Mouse (Mus musculus): ENCODE measurements around the gene Pfdn6. TPM values are rescaled to one million over a fixed set of nuclear protein-coding genes. Genes with fewer than 3 reads are reported as not detected.

The Pfdn6 gene
- total RNA-seq, 4 experiments from 2014 or later, result 74.1 to 119 (median 79.6) TPM

DNA sequence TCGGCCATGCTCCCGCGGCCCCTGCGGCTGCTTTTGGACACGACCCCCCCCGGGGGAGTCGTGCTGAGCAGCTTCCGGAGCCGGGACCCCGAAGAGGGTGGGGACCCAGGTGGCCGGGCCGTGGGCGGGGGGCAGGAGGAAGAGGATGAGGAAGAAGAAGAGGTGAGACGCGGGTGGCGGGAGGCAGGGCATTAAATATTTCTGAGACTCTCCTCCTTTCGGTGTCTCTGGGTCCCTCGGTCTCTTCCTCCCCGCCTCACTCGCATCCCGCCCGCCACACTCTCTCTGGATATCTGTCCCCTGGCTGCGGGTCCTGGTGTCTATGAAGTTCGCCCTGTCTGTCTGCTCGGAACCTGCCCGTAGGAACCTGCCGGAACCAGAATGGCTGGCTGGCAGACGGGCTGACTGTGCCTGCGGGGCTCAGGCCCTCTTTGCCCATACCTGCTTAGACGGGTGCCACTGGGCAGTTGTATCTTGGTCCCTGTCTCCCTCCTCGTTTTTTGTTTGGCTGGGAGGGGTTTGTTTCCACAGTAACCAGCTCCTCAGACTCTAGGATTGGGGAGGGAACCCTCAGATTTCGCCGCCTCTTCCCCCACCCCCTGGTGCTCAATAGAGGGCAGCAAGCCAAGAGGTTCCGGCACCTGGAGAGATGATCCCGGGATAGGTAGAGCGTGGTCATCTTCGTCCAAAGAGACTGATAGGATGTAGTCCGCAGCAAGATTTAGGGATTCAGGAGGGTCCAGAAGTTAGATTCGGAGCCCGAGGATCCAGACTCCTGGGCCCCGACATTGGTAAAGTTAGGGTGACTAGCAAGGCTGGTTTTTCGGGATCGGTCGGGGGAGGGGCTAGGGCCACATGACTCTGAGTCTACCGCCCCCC is 9.6 kb downstream of the Pfdn6 start:
- peak; percentile 72 for DNase-seq

DNA sequence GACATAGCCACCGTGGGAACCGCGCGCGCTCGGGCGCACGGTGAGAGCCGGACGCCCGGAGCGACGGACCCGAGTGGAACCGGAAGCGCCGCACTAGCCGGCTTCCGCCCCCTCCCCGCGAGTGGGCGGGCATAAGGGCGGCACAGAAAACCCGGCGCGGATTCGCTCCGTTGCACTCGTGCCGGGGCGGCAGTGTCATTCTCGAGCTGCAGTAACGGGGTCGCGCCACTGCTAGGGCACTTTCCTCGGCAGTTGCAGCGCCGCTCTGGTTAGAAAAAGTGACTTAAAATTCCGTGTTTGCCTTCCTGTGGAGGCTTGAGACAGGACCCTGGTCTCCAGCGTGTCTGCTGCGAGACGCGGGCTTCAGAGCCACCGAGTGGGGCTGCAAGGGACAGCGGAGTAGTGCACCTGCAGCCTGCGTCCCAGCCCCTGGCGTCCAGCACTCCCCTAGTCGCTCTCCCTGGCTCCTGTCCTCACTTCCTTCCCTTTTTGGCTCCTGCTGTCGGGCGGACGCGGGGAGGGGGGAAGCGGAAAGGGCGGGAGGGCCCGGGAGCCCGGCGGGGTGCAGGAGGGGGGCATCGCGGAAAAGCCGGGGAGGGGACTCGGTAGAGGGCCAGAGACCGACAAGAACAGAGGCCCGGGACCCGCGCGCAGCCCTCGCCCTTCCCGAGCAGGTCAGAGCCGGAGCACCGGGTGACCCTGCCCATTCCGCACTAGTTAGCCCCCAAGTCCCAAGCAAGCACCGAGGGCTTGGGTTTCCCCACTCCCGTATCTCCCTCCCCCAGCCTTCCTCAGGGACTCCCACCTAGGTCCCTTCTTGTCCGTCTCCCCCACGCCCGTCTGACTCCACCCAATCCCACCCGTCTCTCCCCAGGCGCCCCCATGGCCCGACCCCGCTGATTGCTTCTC is 10.5 kb downstream of the Pfdn6 start, which contains the start of gene Rgl2:
TSS of gene Rgl2 (plus strand) at position 173 of the 909 bp plus-strand sequence.
- peak; percentile 80 for DNase-seq

DNA sequence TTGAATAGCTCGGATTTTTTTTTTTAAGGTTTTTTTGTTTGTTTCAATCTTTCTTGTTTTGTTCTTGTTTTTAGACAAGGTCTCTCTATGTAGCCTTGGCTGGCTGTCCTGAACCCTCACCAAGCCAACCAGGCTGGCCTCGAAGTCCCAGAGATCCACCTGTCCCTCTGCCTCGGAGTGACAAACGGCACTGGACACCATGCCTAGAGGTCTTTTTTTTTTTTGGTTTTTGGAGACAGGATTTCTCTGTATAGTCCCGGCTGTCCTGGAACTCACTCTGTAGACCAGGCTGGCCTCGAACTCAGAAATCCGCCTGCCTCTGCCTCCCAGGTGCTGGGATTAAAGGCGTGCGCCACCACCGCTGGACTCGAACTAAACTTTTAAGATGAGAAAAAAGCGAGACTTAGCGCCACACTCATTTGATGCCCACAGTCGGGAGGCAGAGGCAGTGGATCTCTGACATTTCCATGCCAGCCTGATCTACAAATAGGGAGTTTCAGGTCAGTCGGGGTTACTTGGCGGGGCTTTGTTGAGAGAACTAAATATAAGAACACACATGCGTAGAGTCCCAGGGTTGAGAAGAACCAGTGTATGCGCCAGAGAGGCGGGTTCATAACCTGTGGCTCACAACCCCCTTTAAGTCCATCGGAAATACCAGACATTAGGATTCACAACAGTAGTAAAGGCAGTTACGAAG is 11.7 kb downstream of the Pfdn6 start:
- DNase-seq, result no peak

DNA sequence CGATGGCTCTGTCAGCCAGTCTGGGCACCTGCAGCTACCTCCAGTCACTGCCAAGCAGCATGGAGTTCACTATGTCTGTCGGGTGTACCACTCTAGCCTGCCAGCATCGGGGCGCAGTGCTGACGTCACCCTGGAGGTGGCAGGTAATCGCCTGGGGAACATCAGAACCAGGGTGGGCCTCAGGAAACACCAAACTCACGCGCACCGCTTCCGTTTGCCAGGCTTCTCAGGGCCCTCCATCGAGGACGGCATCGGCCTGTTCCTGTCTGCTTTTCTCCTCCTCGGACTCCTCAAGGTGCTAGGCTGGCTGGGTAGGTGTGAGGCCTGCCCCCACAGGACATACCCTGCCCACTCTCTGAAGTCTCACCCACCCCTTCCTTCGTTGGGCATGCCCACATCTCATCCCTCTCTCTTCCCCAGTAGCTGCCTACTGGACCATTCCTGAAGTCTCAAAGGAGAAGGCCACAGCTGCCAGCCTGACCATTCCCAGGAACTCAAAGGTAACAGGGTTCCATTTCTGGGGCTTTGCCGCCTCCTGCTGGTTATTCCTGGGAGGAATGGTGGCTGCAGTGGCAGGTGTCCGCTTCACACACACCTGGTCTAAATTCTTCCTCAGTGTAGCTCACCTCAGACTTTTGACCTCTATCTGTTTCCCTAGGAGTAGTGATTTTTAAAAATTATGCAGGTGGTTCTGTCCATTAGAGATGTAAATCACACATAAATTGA is 13.8 kb downstream of the Pfdn6 start:
- no peak for DNase-seq

DNA sequence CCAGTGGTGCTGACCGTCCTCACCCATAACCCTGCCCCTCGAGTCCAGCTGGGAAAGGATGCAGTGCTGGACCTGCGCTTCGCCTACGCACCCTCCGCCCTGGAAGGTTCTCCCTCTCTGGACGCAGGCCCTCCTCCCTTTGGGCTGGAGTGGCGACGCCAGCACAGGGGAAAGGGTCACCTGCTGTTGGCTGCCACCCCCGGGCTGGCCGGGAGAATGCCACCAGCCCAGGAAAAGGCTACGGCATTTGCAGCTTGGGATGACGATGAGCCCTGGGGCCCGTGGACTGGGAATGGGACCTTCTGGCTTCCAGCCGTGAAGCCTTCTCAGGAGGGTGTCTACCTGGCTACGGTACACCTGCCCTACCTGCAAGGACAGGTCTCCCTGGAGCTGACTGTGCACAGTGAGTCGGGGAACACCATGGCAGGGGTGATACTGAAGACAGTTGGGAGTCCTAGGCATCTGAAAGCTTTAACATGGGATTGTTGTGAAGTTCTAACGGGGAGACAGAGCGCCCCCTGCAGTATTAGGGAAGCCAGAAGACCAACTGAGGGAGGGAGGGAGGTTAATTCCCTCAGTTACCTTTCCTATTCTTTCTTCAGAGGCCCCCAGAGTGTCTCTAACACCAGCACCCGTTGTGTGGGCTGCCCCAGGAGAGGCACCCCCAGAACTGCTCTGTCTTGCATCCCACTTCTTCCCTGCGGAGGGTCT is 14.6 kb downstream of the Pfdn6 start:
- DNase-seq, result no peak

DNA sequence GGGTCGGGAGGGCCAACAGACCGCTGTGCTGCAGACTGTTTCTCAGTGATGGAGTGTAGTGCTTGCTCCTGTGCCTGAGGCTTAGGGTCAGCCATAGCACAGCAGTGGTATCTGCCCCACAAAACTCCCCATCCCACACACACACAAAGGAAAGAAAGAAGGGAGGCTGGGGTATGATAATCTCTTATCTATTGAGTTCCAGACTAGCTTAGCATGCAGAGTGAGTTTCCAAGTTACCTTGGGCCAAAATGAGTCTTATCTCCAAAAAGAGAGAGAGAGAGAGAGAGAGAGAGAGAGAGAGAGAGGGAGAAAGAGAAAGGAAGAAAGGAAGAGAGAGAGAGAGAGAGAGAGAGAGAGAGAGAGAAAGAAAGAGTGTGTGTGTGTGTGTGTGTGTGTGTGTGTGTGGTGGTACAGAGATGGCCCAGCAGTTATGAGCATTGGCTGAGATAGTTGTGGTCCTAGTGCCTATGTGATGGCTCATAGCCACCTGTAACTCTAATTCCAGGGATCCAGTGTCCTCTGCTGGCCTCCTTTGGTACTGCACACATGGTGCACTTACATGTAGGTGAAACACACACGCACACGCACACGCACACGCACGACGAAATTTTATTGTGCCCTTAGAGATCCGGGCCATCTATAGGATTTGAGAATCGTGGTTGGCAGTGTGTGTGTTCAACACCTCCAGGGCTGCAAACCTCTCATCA is 15.4 kb downstream of the Pfdn6 start:
- DNase-seq, result no peak

DNA sequence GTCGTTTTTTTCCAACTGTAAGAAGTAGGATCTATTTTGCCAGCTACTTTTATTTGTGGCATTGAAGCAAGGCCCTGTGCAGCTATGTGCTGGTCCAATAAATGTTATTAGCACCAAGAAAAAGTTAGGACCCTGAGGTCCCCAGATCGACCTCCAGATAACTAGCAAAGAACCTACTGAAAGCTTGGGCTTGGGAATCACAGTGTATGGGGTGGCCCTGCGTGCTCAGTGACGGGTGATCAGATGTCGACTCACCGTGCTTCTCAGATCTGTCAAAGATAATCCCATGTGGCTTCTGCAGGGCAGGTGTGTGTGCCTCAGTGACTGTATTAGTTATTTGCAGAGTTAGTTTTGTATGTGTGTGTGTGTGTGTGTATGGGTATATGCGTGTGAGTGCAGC is 18.8 kb downstream of the Pfdn6 start:
- DNase-seq, result no peak

DNA sequence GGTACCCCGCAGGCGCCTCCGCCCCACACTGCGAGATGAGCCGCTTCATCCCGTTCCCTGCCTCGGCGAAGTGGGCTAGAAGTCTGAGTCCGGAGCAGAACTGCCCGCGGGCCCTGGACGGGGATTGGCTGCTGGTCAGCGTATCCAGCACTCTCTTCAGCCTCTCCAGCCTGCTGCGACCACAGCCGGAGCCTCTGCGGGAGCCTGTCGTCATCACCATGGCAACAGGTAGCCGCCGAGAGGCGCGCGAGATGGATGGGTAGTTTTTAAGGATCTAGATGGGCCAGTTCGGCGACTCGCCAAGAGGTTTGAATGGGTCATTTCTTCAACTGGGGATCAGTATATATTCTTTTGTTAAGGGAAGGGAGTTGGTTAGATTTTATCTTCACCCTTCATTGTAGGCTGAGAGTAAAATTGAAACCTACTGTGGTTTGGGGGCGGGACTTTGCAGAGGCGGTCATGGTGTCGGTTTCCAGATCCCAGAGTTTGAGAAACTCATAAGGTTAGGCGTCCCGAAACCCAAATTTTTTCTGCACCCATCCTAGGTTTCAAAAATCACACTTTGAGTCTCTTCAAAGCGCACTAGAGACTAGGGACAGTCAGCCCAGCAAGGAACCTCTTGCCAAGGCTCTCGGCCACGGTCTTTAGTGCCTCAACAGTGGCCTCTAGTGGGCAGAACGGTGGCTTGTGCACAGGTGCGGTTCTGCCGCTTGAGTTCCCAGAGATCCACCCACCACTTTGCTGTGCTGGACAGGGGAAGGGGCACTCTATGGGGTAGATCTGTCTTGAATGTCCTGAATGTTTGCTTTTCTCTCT is 19.7 kb downstream of the Pfdn6 start:
- peak; percentile 79 for DNase-seq

DNA sequence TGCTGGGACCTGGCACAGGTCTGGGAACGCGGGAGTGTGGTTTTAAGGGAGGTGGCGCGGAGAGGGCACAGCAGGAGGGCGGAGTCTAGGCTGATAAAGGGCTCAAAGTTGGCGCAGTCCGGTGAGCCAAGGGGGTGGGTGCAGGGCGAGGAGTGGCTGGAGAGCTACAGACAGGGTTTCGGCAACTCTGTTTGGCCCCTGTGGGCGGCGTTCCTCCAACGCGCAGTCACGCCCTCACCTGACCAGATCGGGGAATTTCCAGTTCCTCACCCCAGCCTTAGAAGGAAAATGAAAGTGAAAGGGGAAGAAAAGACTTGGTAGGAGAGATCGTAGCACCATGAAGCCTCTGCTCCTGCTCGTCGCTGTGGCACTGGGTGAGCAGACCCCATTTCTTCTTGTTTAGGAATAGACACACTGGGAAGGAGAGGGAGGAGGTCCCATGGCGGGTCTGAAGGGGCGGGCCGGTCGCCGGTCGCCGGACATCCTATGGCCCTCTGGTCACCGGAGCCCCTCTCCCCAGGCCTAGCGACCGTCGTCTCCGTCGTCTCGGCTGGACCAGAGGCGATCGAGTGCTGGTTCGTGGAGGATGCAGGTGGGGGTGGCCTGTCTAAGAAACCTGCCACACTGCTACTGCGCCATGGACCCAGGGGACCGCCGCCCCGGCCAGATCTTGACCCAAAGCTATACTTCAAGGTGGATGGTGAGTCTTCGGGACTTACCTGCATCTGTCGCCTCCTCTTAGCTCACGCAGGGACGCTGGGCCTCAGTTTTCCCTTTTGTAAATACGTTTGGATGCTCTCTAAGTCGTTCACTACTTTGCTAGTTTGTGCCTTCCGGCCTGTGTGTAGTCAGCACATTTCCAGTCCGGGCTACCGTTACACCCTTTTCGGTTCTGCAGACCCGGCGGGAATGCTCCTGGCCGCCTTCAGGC is 20.5 kb downstream of the Pfdn6 start:
- peak; percentile 90 for DNase-seq

DNA sequence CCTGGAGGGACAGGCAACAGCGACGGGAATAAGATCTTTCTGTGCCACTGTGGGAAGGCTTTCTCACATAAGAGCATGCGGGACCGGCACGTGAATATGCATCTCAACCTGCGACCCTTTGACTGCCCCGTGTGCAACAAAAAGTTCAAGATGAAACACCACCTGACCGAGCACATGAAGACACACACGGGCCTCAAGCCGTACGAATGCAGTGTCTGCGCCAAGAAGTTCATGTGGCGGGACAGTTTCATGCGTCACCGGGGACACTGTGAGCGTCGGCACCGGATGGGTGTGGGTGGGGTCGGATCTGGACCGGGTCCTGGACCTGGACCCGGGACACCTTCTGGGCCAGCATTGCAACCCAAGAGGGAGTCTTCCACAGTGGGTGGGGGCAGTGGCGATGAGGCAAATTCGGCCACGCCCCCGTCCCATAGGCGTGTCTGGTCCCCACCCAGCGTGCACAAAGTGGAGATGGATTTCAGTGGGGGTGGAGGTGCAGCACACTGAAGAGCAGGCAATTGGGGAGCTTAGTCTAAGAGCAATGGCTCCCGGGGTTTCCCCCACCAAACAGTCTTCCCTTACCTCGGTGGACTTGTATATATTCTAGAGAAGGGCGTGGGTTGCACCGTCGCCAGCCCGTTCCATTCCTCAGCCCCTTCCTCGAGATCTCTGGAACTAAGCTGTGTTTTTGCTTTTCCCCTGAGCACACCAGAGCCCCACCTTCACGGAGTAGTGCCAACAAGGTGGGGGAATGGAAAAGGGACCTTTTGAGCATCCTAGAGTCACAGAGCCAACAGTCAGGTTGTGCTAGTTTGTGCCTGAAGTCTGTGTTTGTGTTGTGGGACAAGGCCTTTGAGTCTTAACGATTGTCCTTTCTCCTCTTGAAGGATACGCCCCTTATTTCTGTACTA is 21.6 kb downstream of the Pfdn6 start:
- no peak for DNase-seq

DNA sequence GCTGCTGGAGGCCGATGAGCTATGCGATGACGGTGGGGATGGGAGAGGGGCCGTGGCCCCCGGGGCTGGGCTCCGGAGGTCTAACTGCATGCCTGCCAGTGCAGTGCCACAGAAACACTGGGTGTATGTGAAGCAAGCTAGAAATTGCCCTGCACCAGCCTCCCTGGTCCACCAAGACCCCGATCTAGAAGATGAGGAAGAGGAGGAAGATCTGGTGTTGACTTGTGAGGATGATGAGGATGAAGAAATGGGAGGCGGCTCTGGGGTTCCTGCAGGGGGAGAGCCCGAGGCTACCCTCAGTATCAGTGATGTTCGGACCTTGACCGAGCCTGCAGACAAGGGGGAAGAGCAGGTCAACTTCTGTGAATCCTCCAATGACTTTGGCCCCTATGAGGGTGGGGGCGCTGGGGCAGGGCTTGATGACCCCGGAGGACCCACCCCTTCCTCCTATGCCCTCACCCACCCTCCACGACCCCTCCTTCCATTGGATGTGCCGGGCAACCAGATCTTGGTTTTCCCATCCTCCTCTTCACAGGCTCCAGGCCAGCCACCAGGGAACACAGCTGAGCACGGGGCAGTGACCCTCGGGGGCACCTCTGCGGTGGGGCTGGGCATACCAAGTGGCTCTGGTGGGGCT is 22.4 kb downstream of the Pfdn6 start:
- no peak for DNase-seq

DNA sequence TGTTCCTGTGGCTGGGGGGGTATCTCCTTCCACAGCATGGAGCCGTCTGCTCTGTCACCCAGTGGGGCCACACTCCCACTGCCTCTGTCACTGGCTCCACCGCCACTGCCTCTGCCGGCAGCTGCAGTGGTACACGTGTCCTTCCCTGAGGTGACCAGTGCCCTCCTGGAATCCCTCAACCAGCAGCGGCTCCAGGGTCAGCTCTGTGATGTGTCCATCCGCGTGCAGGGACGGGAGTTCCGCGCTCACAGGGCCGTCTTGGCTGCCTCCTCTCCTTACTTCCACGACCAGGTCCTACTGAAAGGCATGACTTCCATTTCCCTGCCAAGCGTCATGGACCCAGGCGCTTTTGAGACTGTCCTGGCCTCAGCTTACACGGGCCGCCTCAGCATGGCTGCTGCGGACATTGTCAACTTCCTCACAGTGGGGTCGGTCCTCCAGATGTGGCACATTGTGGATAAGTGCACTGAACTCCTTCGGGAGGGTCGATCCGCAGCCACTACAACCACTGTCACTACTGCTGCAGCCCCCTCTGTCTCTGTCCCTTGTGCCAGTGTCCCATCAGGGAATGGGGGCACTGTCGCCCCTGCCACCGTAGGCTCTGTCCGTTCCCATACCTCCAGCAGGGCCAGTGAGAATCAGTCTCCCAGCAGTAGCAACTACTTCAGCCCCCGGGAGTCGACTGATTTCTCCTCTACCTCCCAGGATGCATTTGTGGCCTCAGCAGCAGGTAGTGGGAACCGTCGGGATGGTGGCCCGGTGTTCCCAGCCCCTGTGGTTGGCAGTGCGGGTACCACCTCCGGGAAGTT is 23.1 kb downstream of the Pfdn6 start:
- peak; percentile 55 for DNase-seq

DNA sequence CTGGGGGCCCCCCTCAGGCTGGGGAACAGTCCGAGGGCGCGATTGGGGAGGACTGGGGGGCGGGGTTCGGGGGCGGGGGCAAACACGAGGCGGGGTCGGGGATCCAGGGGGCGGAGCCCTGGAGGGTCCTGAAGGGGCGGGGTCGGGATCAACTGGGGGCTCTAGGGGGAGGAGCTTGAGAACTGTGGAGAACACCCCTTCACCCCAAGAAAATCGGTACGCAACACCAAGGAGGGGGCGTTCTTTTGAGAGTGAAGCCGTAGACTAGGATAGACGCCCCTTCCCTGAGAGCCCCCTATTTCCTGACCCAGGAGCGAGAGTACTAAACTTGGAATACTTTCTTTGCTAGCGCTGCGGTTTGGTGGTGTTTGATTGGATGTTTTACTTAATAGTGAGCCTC is 23.8 kb downstream of the Pfdn6 start:
- no peak for DNase-seq

DNA sequence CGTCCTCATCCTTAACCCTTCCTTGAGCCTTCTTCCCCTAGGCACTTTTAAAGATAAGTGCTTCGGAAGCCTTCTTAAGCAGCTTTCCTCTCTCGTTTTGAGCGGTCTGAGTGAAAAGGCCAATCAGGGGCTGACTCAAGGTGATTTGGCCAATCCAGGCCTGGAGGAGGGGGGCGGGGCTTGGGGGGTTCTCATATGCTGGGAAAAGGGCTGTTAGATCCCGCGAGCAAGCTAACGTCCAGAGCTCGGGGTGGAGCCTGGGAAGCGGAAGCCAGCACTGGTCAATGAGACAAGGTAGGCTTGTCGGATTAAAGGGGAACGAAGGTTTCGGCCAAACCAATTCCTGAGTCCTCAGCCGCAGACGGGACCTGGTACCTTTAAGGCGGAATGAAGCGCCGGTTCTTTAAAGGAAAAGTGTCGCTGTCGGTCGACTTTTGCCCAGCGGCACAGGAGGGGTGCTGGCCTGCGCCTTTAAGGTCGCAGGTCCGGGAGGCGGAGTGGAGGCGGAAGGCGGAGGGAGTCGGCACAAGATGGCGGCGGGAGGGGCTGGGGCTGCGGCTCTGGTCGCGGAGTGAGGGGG is 24.4 kb downstream of the Pfdn6 start, which contains the start of the genes Tapbp and Zbtb22:
TSS of gene Tapbp (plus strand) at position 229 of the 580 bp plus-strand sequence.
TSS of gene Zbtb22 (plus strand) at position 234 of the 580 bp plus-strand sequence.
- peak; percentile 97 for DNase-seq

DNA sequence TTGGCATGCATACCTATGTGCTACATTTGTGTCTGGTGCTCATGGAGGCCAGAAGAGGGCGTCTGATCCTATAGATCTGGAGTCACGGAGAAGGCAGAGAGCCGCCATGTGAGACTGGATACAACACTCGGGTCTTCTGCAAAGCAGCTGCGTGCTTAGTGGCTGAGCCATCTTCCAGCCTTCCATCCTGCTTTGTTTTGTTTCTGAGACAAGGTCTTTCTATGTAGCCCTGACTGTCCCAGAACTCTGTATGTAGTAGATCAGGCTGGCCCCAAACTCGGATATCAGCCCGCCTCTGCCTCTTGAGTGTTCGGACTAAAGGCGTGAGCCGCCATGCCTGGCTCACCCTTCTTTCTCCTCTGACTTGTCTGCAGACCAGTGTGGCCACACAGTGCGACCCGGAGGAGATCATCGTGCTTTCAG is 25.2 kb downstream of the Pfdn6 start:
- DNase-seq, result no peak

All from adrenal gland, adult 8-10 months (tissue).